Mouse (Mus musculus): ENCODE measurements around the gene Stxbp1. TPM values are rescaled to one million over a fixed set of nuclear protein-coding genes. Genes with fewer than 3 reads are reported as not detected.
A peak's percentile ranks its signal among the peaks of the same experiment; 100 is the strongest.

Gene Stxbp1
- polyA plus RNA-seq, 1 experiment from 2014 or later: 240 TPM

DNA sequence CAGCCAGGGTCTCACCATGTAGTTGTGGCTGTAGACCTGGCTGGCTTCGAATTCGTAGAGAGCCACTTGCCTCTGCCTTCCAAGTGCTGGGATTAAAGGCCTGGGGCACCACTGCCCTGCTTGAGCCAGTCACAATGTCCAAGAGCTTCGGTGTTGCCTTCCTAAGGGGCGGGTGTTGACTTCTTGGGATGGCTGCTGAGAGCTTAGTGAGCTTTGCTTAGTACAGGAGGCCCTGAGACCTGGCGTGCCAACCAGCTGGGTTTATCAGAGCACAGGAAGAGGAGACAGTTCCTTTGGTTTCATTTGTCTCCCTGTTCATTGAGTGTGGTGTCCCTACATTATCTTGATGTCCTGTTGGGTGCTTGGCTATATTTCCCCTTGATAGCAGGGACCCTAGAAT is 30.3 kb upstream of the Stxbp1 start:
- H3K36me3 ChIP-seq (ENCODE audit: control insufficient read depth, insufficient read depth, low read length): no peaks in the 10 kb centered on the region
- H3K9me3 ChIP-seq (ENCODE audit: control insufficient read depth, low read length): no peaks in the 10 kb centered on the region
- H3K27me3 ChIP-seq (ENCODE audit: control insufficient read depth, insufficient read depth, low read length): no peaks in the 10 kb centered on the region
- WGBS: 34% methylated on average over 5 of the region's 5 CpGs
- peak overlapping the region; percentile 82 for H3K4me3 ChIP-seq (replicated peaks; ENCODE audit: low read depth, low read length)
- H3K27ac ChIP-seq (replicated peaks; ENCODE audit: low read depth, low read length): peak overlapping the region; percentile 93; the same call in 1 of the 2 replicates
- peak overlapping the region; percentile 93 for H3K4me2 ChIP-seq (ENCODE audit: low read length)
- DNase-seq (no peak), ATAC-seq (ENCODE audit: low FRiP score, low TSS enrichment) (no peak)
- peaks cover 57% of the 10 kb centered on the region for H3K4me1 ChIP-seq (ENCODE audit: control insufficient read depth, insufficient read depth, low read length)
- H3K9ac ChIP-seq (replicated peaks; ENCODE audit: low read length): peak overlapping the region; percentile 90

- Histone ChIP-seq H3K4me1 (ENCODE audit: control insufficient read depth, insufficient read depth, low read length) (peaks cover 56% of the 10 kb centered on the region), H3K27ac (replicated peaks; ENCODE audit: low read depth, low read length) (peak overlapping the region; percentile 93), H3K4me2 (ENCODE audit: low read length) (peak overlapping the region; percentile 93), H3K9ac (replicated peaks; ENCODE audit: low read length) (peak overlapping the region; percentile 90), H3K4me3 (replicated peaks; ENCODE audit: low read depth, low read length) (peak overlapping the region; percentile 82), H3K9me3 (ENCODE audit: control insufficient read depth, low read length) (no peaks in the 10 kb centered on the region), H3K27me3 (ENCODE audit: control insufficient read depth, insufficient read depth, low read length) (no peaks in the 10 kb centered on the region), H3K36me3 (ENCODE audit: control insufficient read depth, insufficient read depth, low read length) (no peaks in the 10 kb centered on the region)
- peak; percentile 38 for ATAC-seq (ENCODE audit: low FRiP score, low TSS enrichment)
- 4% methylated on average over 20 of the region's 20 CpGs for WGBS
- peak; percentile 48 for DNase-seq
Measured at GRCm38 (mm10) chr2:32876490-32877302, 29.7 kb upstream of the Stxbp1 start.

GRCm38 (mm10) chr2:32875675-32876489 is 28.8 kb upstream of the Stxbp1 start, which contains the start of gene Fam129b:
Fam129b (plus strand) TSS chr2:32876114.
- DNase-seq: peak; percentile 94
- under 1% methylated on average over 68 of the region's 68 CpGs for WGBS
- H3K9me3 ChIP-seq (ENCODE audit: control insufficient read depth, low read length): no peaks in the 10 kb centered on the region
- H3K36me3 ChIP-seq (ENCODE audit: control insufficient read depth, insufficient read depth, low read length): no peaks in the 10 kb centered on the region
- H3K4me3 ChIP-seq (replicated peaks; ENCODE audit: low read depth, low read length): peak within 1 kb of the TSS; percentile 82
- H3K4me2 ChIP-seq (ENCODE audit: low read length): peak within 1 kb of the TSS; percentile 93
- peak; percentile 90 for ATAC-seq (ENCODE audit: low FRiP score, low TSS enrichment)
- peak within 1 kb of the TSS; percentile 90 for H3K9ac ChIP-seq (replicated peaks; ENCODE audit: low read length)
- H3K27ac ChIP-seq (replicated peaks; ENCODE audit: low read depth, low read length): peak within 1 kb of the TSS; percentile 93
- no peaks in the 10 kb centered on the region for H3K27me3 ChIP-seq (ENCODE audit: control insufficient read depth, insufficient read depth, low read length)
- peaks cover 47% of the 10 kb centered on the region for H3K4me1 ChIP-seq (ENCODE audit: control insufficient read depth, insufficient read depth, low read length)

DNA sequence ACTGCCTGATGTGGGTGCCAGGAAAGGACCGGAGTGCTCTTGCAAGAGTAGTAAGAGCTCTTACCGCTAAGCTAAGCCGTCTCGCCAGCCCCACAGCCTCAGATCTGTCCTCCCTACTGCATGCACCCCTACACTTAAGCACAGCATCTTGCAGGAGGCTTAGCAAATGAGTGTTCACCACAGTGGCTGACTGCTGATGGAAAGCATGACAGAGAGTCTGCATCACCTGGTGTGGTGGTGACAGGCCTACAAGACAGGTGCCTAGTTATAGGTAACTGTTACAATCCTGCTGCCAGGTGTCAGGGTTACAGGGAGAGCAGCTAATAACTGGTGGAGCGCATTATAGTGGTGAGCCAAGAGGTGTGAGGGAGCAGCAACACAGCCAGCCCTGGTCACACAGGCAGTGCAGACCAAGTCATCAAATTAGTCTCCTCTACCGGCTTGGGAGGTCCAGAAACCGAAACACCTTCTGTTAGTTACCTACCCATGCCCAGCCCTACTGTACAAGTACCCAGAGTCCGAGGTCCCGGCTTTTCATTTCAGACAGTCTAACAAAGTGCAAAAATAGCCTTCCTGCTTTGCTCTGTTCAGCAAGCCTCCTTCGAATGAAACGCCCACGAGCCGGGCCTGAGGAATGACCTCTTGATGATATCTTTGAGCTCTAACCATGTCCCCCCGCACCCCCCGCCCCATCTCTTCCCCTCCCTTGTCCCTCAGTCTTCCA is 28.1 kb upstream of the Stxbp1 start:
- Histone ChIP-seq H3K9me3 (ENCODE audit: control insufficient read depth, low read length) (no peaks in the 10 kb centered on the region), H3K27ac (replicated peaks; ENCODE audit: low read depth, low read length) (peak overlapping the region; percentile 93), H3K27me3 (ENCODE audit: control insufficient read depth, insufficient read depth, low read length) (no peaks in the 10 kb centered on the region), H3K9ac (replicated peaks; ENCODE audit: low read length) (peak overlapping the region; percentile 90), H3K36me3 (ENCODE audit: control insufficient read depth, insufficient read depth, low read length) (no peaks in the 10 kb centered on the region), H3K4me2 (ENCODE audit: low read length) (peak overlapping the region; percentile 93), H3K4me3 (replicated peaks; ENCODE audit: low read depth, low read length) (peak overlapping the region; percentile 82), H3K4me1 (ENCODE audit: control insufficient read depth, insufficient read depth, low read length) (peaks cover 41% of the 10 kb centered on the region)
- DNase-seq (peak; percentile 69), ATAC-seq (ENCODE audit: low FRiP score, low TSS enrichment) (0 out of 2 replicates have a peak, but pooled peaks have one; percentile 15)
- 6% methylated on average over 15 of the region's 15 CpGs for WGBS

DNA sequence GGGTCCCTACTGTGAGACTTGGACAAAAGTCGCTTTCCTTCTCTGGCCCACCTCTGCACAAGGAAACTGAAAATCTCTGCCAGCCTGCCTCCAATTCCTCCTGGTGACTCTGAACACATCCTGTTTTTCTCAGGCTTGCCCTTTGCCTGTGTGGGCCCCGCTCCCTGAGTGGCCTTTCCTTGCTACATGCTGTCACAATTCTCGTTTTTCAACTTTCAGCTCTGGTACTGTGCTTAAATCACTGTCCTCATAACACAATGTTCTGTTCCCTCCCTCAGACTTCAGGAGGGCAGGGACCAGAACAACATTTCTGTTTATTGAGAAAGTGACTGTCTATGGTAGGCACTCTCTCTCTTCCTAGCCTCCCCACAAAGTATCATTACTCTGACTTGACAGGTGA is 27.0 kb upstream of the Stxbp1 start:
- Histone ChIP-seq H3K9me3 (ENCODE audit: control insufficient read depth, low read length) (no peaks in the 10 kb centered on the region), H3K4me2 (ENCODE audit: low read length) (peak overlapping the region; percentile 93; the same call in 1 of the 2 replicates), H3K27ac (replicated peaks; ENCODE audit: low read depth, low read length) (peak overlapping the region; percentile 93; the same call in 1 of the 2 replicates), H3K27me3 (ENCODE audit: control insufficient read depth, insufficient read depth, low read length) (no peaks in the 10 kb centered on the region), H3K9ac (replicated peaks; ENCODE audit: low read length) (no peak overlapping the region), H3K36me3 (ENCODE audit: control insufficient read depth, insufficient read depth, low read length) (no peaks in the 10 kb centered on the region), H3K4me3 (replicated peaks; ENCODE audit: low read depth, low read length) (peak overlapping the region; percentile 82; the same call in 1 of the 2 replicates), H3K4me1 (ENCODE audit: control insufficient read depth, insufficient read depth, low read length) (peaks cover 35% of the 10 kb centered on the region)
- no peak for DNase-seq
- WGBS: 90% methylated on average over 3 of the region's 3 CpGs
- ATAC-seq (ENCODE audit: low FRiP score, low TSS enrichment): no peak

DNA sequence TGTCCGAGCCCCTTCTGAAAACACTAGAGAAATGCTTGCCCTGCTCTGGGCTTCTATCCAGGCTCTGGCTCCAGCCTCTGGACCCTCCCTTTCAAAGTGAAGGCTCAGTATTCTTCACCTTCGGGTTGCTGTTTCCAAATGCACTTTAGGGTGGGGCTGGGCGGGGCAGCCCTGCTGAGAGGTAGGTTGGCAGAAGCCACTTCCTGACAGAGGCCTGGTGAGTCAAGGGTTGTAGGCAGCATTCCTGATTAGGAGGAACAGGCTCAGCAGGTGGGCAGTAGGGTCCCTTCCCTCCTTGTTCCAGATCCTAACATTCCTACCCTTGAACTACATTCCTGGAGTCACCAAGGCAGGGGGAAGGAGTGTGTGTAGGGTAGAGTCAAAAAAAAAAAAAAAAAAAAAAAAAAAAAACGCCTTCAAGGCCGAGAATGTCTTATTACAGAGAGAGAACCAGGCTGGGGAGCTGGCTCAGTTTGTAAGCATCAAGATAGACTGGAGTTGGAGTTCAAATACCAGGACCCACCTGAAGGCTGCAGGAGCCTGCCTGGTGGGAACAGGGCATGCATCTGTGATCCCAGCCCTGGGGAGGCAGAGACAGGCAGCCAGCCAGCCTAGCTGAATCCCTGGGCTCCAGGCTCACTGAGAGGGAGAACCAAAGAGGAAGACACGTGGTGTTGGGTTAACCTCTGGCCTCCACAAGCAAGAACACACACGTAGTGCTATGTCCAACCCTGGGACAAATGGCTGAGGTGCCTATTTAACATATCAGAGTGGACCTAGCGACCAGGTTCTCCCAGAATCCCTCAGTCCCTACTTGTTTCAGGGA is 23.4 kb upstream of the Stxbp1 start:
- H3K9me3 ChIP-seq (ENCODE audit: control insufficient read depth, low read length): no peaks in the 10 kb centered on the region
- H3K9ac ChIP-seq (replicated peaks; ENCODE audit: low read length): no peak overlapping the region
- 58% methylated on average over 8 of the region's 8 CpGs for WGBS
- no peak overlapping the region for H3K4me2 ChIP-seq (ENCODE audit: low read length)
- no peak overlapping the region for H3K4me3 ChIP-seq (replicated peaks; ENCODE audit: low read depth, low read length)
- H3K27me3 ChIP-seq (ENCODE audit: control insufficient read depth, insufficient read depth, low read length): no peaks in the 10 kb centered on the region
- no peak overlapping the region for H3K27ac ChIP-seq (replicated peaks; ENCODE audit: low read depth, low read length)
- no peak for DNase-seq
- no peak for ATAC-seq (ENCODE audit: low FRiP score, low TSS enrichment)
- H3K4me1 ChIP-seq (ENCODE audit: control insufficient read depth, insufficient read depth, low read length): peaks cover 10% of the 10 kb centered on the region
- H3K36me3 ChIP-seq (ENCODE audit: control insufficient read depth, insufficient read depth, low read length): no peaks in the 10 kb centered on the region

DNA sequence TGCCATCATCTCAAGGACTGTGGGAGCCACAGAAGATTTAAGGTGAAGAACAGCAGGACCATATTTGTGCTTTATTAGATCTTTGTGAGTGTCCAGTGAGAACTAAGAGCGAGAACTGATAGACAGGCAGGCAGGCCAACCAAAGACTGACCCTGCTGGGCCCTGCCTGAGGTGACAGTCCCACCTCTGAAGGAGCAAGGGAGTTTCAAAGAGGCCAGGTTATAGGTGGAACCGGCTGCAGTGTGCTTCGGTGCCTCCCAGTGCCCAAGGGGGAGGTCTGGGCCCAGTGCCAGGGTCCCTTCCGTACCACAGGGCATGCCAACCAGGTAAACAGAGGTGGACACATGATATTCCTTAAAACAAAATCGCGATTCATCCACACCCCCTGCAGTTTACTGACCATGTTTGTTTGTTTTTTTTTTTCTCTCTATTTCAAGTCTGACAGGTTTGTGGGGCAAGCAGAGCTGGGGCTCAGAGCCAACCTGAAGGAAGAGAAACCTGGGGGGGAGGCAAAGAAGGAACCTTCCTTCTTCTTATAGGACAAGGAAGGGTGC is 22.8 kb upstream of the Stxbp1 start:
- H3K4me2 ChIP-seq (ENCODE audit: low read length): no peak overlapping the region
- no peak overlapping the region for H3K4me3 ChIP-seq (replicated peaks; ENCODE audit: low read depth, low read length)
- no peaks in the 10 kb centered on the region for H3K27me3 ChIP-seq (ENCODE audit: control insufficient read depth, insufficient read depth, low read length)
- peaks cover 6% of the 10 kb centered on the region for H3K4me1 ChIP-seq (ENCODE audit: control insufficient read depth, insufficient read depth, low read length)
- DNase-seq (no peak), ATAC-seq (ENCODE audit: low FRiP score, low TSS enrichment) (no peak)
- no peaks in the 10 kb centered on the region for H3K9me3 ChIP-seq (ENCODE audit: control insufficient read depth, low read length)
- no peaks in the 10 kb centered on the region for H3K36me3 ChIP-seq (ENCODE audit: control insufficient read depth, insufficient read depth, low read length)
- H3K9ac ChIP-seq (replicated peaks; ENCODE audit: low read length): no peak overlapping the region
- H3K27ac ChIP-seq (replicated peaks; ENCODE audit: low read depth, low read length): no peak overlapping the region
- 71% methylated on average over 6 of the region's 6 CpGs for WGBS
